Mouse (Mus musculus) stomach, adult 2 months (tissue): ENCODE results near the gene Tnfrsf14. TPM values are rescaled to one million over a fixed set of nuclear protein-coding genes. Genes with fewer than 3 reads are reported as not detected.

ENCODE experiments used
- polyA plus RNA-seq: library from polyadenylated mRNA; depleted of rRNA; stranded (reverse); fragments of >200 nt; gene quantifications from 2 replicates; pipeline ENCODE4 v1.2.3, GENCODE M21; 2012; rRNA removed

Gene Tnfrsf14
- polyA plus RNA-seq, result 8.2 and 16.3 TPM in 2 replicates

GRCm38 (mm10) chr4:154928395-154929087 lies at the start of gene Tnfrsf14:
Tnfrsf14 (minus strand) TSS chr4:154928563.

GRCm38 (mm10) chr4:154963901-154964580 lies 35.7 kb upstream of the Tnfrsf14 start, which contains the start of gene Pank4:
Pank4 (plus strand) TSS chr4:154964123.

GRCm38 (mm10) chr4:154960690-154961225 lies 32.4 kb upstream of the Tnfrsf14 start, which contains the start of gene Hes5:
Hes5 (plus strand) TSS chr4:154960923.

GRCm38 (mm10) chr4:154898506-154899446 lies 29.6 kb downstream of the Tnfrsf14 start, which contains the start of gene Fam213b:
Fam213b (minus strand) TSS chr4:154899135.

Other genes with a start within 250 kb of the Tnfrsf14 start
- gene Ttc34, start 91.1 kb downstream of the Tnfrsf14 start, polyA plus RNA-seq, result 0.02 TPM in 2 replicates
- 0.03 and 0.05 TPM in 2 replicates for gene Mmel1, start 59.0 kb downstream of the Tnfrsf14 start, polyA plus RNA-seq
- gene Fam213b, start 29.4 kb downstream of the Tnfrsf14 start, polyA plus RNA-seq, result 11.3 and 11.5 TPM in 2 replicates
- not detected in 2 replicates for gene Hes5, start 32.4 kb upstream of the Tnfrsf14 start, polyA plus RNA-seq
- gene Pank4, start 35.6 kb upstream of the Tnfrsf14 start, polyA plus RNA-seq, result 12.3 and 14.5 TPM in 2 replicates
- gene Plch2, start 128.2 kb upstream of the Tnfrsf14 start, polyA plus RNA-seq, result 32.9 and 42.6 TPM in 2 replicates
- 7.7 and 7.8 TPM in 2 replicates for gene Pex10, start 138.5 kb upstream of the Tnfrsf14 start, polyA plus RNA-seq
- gene Rer1, start 157.8 kb upstream of the Tnfrsf14 start, polyA plus RNA-seq, result 31.5 and 41.9 TPM in 2 replicates
- gene Morn1, start 158.0 kb upstream of the Tnfrsf14 start, polyA plus RNA-seq, result 3.8 and 4.6 TPM in 2 replicates